Mouse (Mus musculus) lung, adult 2 months (tissue): ENCODE data around the gene Impg2.

Experiments used
- CTCF ChIP-seq: fragments of 200-500 bp; IDR thresholded peaks from 2 replicates; pipeline ENCODE4 v1.5.1; 2011; ENCODE audit warnings: mild to moderate bottlenecking, low read length, control low read depth; ENCODE audit not compliant: insufficient read depth
- POLR2A ChIP-seq: fragments of 200-500 bp; IDR thresholded peaks from 2 replicates; pipeline ENCODE4 v1.6.1; 2011; ENCODE audit warnings: low read depth, mild to moderate bottlenecking, control low read depth, low read length, borderline replicate concordance; ENCODE audit errors: extremely low read depth

DNA sequence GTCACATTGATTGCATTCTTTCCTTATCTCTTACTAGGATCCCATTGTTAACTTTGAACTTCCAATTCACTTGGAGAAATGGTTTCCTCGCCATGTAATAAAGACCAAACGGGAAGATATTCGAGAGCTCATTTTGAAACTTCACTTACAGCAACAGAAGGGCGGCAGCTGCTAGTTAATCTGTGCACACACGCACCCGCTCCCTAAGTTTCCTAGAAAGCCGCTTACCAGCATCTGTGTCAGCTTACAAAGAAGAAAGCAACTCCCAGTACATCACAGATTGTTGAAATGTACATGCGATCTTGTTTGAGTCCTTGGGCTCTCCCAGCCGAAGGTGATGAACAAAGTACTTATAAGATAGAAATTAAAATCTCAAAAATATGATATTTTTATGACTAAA, 15.9 kb upstream of the Impg2 start:
- TF ChIP-seq CTCF (no peak), POLR2A (no peak)
